Mouse (Mus musculus): Measurements from ENCODE around the gene Gmpr.

DNA sequence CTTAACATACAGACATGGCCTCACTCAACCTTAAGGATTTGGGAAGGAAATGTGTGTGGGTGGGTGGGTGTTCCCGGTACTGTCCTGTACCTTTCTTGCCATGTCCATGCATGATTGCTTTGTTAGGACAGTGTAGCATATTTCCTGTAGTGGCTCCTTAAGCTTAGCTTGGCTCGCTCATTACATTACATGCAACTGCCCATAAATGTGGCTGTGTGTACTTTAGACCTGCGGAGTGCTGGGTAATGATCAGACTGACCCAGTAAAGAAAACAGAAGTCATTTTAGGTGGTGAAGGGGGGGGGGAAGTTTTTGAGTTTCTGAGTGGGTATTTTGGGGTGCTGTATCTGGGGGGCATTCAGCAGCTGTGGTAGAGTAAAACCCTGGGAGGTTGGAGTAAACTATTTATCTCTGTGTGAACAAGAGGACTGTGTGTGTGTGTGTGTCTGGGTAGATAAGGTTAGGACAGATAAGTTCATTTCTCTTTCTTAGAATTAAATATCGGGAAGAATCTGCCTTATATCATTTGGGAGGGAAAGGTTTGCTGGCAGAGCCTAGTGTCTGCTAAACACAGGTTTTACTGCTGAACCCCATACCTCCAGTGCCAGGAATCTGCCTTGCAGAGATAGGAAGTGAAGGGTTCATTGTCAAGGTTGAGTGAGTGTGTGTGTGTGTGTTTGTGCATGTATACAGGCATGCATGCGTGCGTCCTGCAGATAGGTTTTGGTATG lies 4.6 kb downstream of the Gmpr start:
- no peak for TF ChIP-seq CTCF (IDR thresholded peaks at IDR 0.05; ENCODE audit: low read depth, low read length)
- TF ChIP-seq EP300 (IDR thresholded peaks at IDR 0.05; ENCODE audit: insufficient read depth, low read depth, low read length) = no peak
- no peak for TF ChIP-seq POLR2A (IDR thresholded peaks at IDR 0.05; ENCODE audit: insufficient read depth, low read length)
